Mouse (Mus musculus) thymus, postnatal 4 days (tissue): ENCODE measurements around the gene Fam160a2.

Experiments used
- DNase-seq: peaks from one replicate; pipeline ENCODE4 v3.0.0; 2021

Gene Fam160a2

GRCm38 (mm10) chr7:105399935-105400624 is at the start of gene Fam160a2:
TSS of gene Fam160a2 (minus strand) at chr7:105400054.
- peak; percentile 99 for DNase-seq

GRCm38 (mm10) chr7:105445076-105445475 is 45.2 kb upstream of the Fam160a2 start:
- DNase-seq: no peak

- DNase-seq: no peak
Measured at GRCm38 (mm10) chr7:105441426-105441825, 41.6 kb upstream of the Fam160a2 start.

GRCm38 (mm10) chr7:105437979-105438772 is 38.3 kb upstream of the Fam160a2 start:
- no peak for DNase-seq

GRCm38 (mm10) chr7:105434798-105435197 is 34.9 kb upstream of the Fam160a2 start:
- no peak for DNase-seq

- DNase-seq: no peak
Measured at GRCm38 (mm10) chr7:105433859-105434258, 34.0 kb upstream of the Fam160a2 start.

- DNase-seq: no peak
Measured at GRCm38 (mm10) chr7:105432058-105432457, 32.2 kb upstream of the Fam160a2 start.

GRCm38 (mm10) chr7:105426051-105426450 is 26.2 kb upstream of the Fam160a2 start:
- DNase-seq: no peak

- peak; percentile 22 for DNase-seq
Measured at GRCm38 (mm10) chr7:105425424-105426043, 25.7 kb upstream of the Fam160a2 start, which contains the start of gene Cckbr. TSS of gene Cckbr (plus strand) at chr7:105425731.

- no peak for DNase-seq
Measured at GRCm38 (mm10) chr7:105424368-105424767, 24.5 kb upstream of the Fam160a2 start.

- DNase-seq: no peak
Measured at GRCm38 (mm10) chr7:105420903-105421302, 21.0 kb upstream of the Fam160a2 start.

GRCm38 (mm10) chr7:105418106-105418505 is 18.3 kb upstream of the Fam160a2 start:
- DNase-seq: no peak

- no peak for DNase-seq
Measured at GRCm38 (mm10) chr7:105416529-105416928, 16.7 kb upstream of the Fam160a2 start.

GRCm38 (mm10) chr7:105414385-105414784 is 14.5 kb upstream of the Fam160a2 start:
- DNase-seq: no peak

- DNase-seq: peak; percentile 82
Measured at GRCm38 (mm10) chr7:105411874-105412632, 12.2 kb upstream of the Fam160a2 start.

GRCm38 (mm10) chr7:105406322-105406721 is 6.5 kb upstream of the Fam160a2 start:
- no peak for DNase-seq

GRCm38 (mm10) chr7:105404268-105404667 is 4.4 kb upstream of the Fam160a2 start, which contains the start of gene Cnga4:
TSS of gene Cnga4 (plus strand) at chr7:105404568.
- DNase-seq: no peak

- no peak for DNase-seq
Measured at GRCm38 (mm10) chr7:105399058-105399934, 558 bp downstream of the Fam160a2 start.

- DNase-seq: no peak
Measured at GRCm38 (mm10) chr7:105396126-105396525, 3.7 kb downstream of the Fam160a2 start.

- no peak for DNase-seq
Measured at GRCm38 (mm10) chr7:105395131-105395820, 4.6 kb downstream of the Fam160a2 start.

GRCm38 (mm10) chr7:105394606-105395005 is 5.2 kb downstream of the Fam160a2 start:
- DNase-seq: no peak
